Comparison of ENCODE assay signal across 10 mouse cellular contexts in the genomic region with DNA sequence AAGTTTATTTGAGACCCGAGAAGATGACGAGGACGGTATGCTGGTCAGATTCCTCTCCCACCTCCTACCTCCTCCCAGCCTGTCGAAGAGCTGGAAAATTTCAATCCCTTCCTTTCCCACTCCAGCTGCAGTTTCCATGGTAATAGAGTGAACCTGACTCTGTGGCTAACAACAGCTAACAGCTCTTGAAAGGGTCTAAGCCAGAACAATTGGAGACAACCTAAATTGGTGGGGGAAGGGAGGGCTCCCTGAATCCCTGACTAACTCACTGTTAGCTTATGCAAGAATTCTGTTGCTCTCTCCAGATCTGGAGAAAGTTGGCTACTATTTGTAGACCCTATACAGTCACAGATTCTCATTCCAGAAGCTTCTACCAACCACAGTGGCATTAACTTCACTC. TPM values are rescaled to one million over a fixed set of nuclear protein-coding genes. Genes with fewer than 3 reads are reported as not detected.
DNase-seq lines count a peak whose midpoint lies in the region; ATAC-seq and TF ChIP-seq lines count a peak whose summit lies in the region.
"Had no signal": no experiment of that assay in that cellular context is flagged by ENCODE, and none has a peak within 500 bp of the region (broad histone marks: within the 10 kb centered on the region; RNA-seq: fewer than 3 reads in every experiment).

No protein-coding gene starts in this region.

- H3K36me3 ChIP-seq in lung, embryonic 14.5 days (ENCODE audit: insufficient read depth) = no peaks in the 10 kb centered on the region
- no peaks in the 10 kb centered on the region for H3K36me3 ChIP-seq in forebrain, embryonic 10.5 days (replicated peaks)
- H3K36me3 ChIP-seq in limb, embryonic 10.5 days = peaks cover 25% of the 10 kb centered on the region

- no peak for TF ChIP-seq POLR2A in lung, adult 2 months (IDR thresholded peaks at IDR 0.05; ENCODE audit: borderline replicate concordance, extremely low read depth, low read depth, low read length)

- no peak overlapping the region for H3K4me2 ChIP-seq in lung, embryonic 14.5 days

- no peak for TF ChIP-seq CTCF in lung, embryonic 14.5 days (IDR thresholded peaks at IDR 0.05; ENCODE audit: low read depth)
- no peak for TF ChIP-seq CTCF in lung, adult 2 months (IDR thresholded peaks at IDR 0.05; ENCODE audit: insufficient read depth, low read length)

- peak; percentile 71 for ATAC-seq in lung, embryonic 14.5 days (ENCODE audit: insufficient read depth)

- no peaks in the 10 kb centered on the region for H3K4me1 ChIP-seq in lung, embryonic 14.5 days (ENCODE audit: insufficient read depth)
- no peaks in the 10 kb centered on the region for H3K4me1 ChIP-seq in lung, adult 2 months (ENCODE audit: control insufficient read depth, insufficient read depth, low read length)
- peaks cover 47% of the 10 kb centered on the region for H3K4me1 ChIP-seq in forebrain, embryonic 10.5 days
- H3K4me1 ChIP-seq in limb, embryonic 10.5 days = peaks cover 45% of the 10 kb centered on the region

- H3K27ac ChIP-seq in lung, embryonic 14.5 days (ENCODE audit: low read depth) = no peak overlapping the region
- H3K27ac ChIP-seq in forebrain, embryonic 10.5 days = peak overlapping the region; percentile 62
- peak overlapping the region; percentile 71 for H3K27ac ChIP-seq in limb, embryonic 10.5 days
- H3K27ac ChIP-seq: macrophage had no signal

- no peaks in the 10 kb centered on the region for H3K9me3 ChIP-seq in lung, embryonic 14.5 days (ENCODE audit: low read depth, low read length)
- H3K9me3 ChIP-seq in forebrain, embryonic 10.5 days = no peaks in the 10 kb centered on the region
- H3K9me3 ChIP-seq in limb, embryonic 10.5 days (replicated peaks) = no peaks in the 10 kb centered on the region

- intact Hi-C loops in gastrocnemius, postnatal 14 days (cut with DNase I; ENCODE audit: low total_unique reads) = no loop called here

- DNase-seq in lung, embryonic 14.5 days = peak; percentile 47
- no peak for DNase-seq in lung, adult 2 months
- peak; percentile 43 for DNase-seq in forebrain, embryonic 10.5 days (ENCODE audit: extremely low spot score, low spot score)
- no peak for DNase-seq in limb, embryonic 10.5 days (ENCODE audit: low spot score)
- peak; percentile 66 for DNase-seq in retina, embryonic 14.5 days (ENCODE audit: low spot score)
- no peak for DNase-seq in gastrocnemius, postnatal 14 days
- DNase-seq in kidney, adult 8-10 months = no peak
- no peak for DNase-seq in testis, postnatal 14 days (ENCODE audit: low spot score)
- DNase-seq: cerebellum, adult 18-20 months had no signal

- no peak overlapping the region for H3K9ac ChIP-seq in lung, embryonic 14.5 days

- no peak overlapping the region for H3K4me3 ChIP-seq in lung, embryonic 14.5 days (ENCODE audit: low read depth, low read length)
- H3K4me3 ChIP-seq in lung, adult 2 months (replicated peaks; ENCODE audit: extremely low read depth, low read depth, low read length) = no peak overlapping the region
- H3K4me3 ChIP-seq in forebrain, embryonic 10.5 days = 0 out of 2 replicates have a peak overlapping the region, but pooled peaks have one; percentile 3
- no peak overlapping the region for H3K4me3 ChIP-seq in limb, embryonic 10.5 days

- WGBS in lung, embryonic 14.5 days = 17% methylated on average over 4 of the region's 4 CpGs
- 30% methylated on average over 4 of the region's 4 CpGs for WGBS in lung, adult 2 months
- 9% methylated on average over 4 of the region's 4 CpGs for WGBS in forebrain, embryonic 10.5 days
- WGBS in limb, embryonic 10.5 days = 23% methylated on average over 4 of the region's 4 CpGs

- H3K27me3 ChIP-seq in lung, embryonic 14.5 days (ENCODE audit: insufficient read depth, low read length) = no peaks in the 10 kb centered on the region
- no peaks in the 10 kb centered on the region for H3K27me3 ChIP-seq in forebrain, embryonic 10.5 days (ENCODE audit: poor library complexity, severe bottlenecking)
- no peaks in the 10 kb centered on the region for H3K27me3 ChIP-seq in limb, embryonic 10.5 days (ENCODE audit: low read depth, poor library complexity, severe bottlenecking)

RNA-seq across cellular contexts. Expression of a gene that starts 23.1 kb away (rescaled TPM):
- 5.8 and 6.2 TPM in 2 replicates for polyA plus RNA-seq in lung, embryonic 14.5 days (2014; fragmentation: Nextera tagmentation; extraction: Ambion mirVana)
- polyA plus RNA-seq in lung, adult 2 months (2012; rRNA removed) = 0.04 TPM in 1 of 2 replicates, not detected in the other
- 7.4 and 7.9 TPM in 2 replicates for polyA plus RNA-seq in forebrain, embryonic 10.5 days (2016; fragmentation: Nextera tagmentation; extraction: Ambion mirVana)
- 25.1 and 25.4 TPM in 2 replicates for polyA plus RNA-seq in limb, embryonic 10.5 days (2016; fragmentation: Nextera tagmentation; extraction: Ambion mirVana)
- 1 to 10 TPM; 1.8 to 2.0 TPM for total RNA-seq in gastrocnemius, postnatal 14 days (2021)
- polyA plus RNA-seq: macrophage had no signal

RNA-seq across cellular contexts. Expression of a gene that starts 23.2 kb away (rescaled TPM):
- 173 and 179 TPM in 2 replicates for polyA plus RNA-seq in lung, embryonic 14.5 days (2014; fragmentation: Nextera tagmentation; extraction: Ambion mirVana)
- polyA plus RNA-seq in lung, adult 2 months (2012; rRNA removed) = 3.1 and 5.4 TPM in 2 replicates
- 89.4 and 101 TPM in 2 replicates for polyA plus RNA-seq in forebrain, embryonic 10.5 days (2016; fragmentation: Nextera tagmentation; extraction: Ambion mirVana)
- polyA plus RNA-seq in limb, embryonic 10.5 days (2016; fragmentation: Nextera tagmentation; extraction: Ambion mirVana) = 378 and 427 TPM in 2 replicates
- total RNA-seq in gastrocnemius, postnatal 14 days (2021) = 10 to 100 TPM; 75.6 to 83.0 TPM
- polyA plus RNA-seq: macrophage had no signal

RNA-seq across cellular contexts. Expression of a gene that starts 57.2 kb away (rescaled TPM):
- polyA plus RNA-seq in lung, embryonic 14.5 days (2014; fragmentation: Nextera tagmentation; extraction: Ambion mirVana) = 3.2 and 3.6 TPM in 2 replicates
- 0.17 and 0.66 TPM in 2 replicates for polyA plus RNA-seq in lung, adult 2 months (2012; rRNA removed)
- polyA plus RNA-seq in forebrain, embryonic 10.5 days (2016; fragmentation: Nextera tagmentation; extraction: Ambion mirVana) = 0.12 and 0.39 TPM in 2 replicates
- polyA plus RNA-seq in limb, embryonic 10.5 days (2016; fragmentation: Nextera tagmentation; extraction: Ambion mirVana) = 2.7 and 3.8 TPM in 2 replicates
- total RNA-seq in gastrocnemius, postnatal 14 days (2021) = 10 to 100 TPM; 48.7 to 49.3 TPM
- polyA plus RNA-seq: macrophage had no signal

Comparison
In these comparisons a context has a peak if more than half of its experiments do, and no peak if none do; other contexts are left out.
1. DNase-seq: peak in lung, embryonic 14.5 days (single experiment), forebrain, embryonic 10.5 days (single experiment) and retina, embryonic 14.5 days (single experiment); none in lung, adult 2 months (single experiment), limb, embryonic 10.5 days (single experiment), gastrocnemius, postnatal 14 days (single experiment), kidney, adult 8-10 months (0 of 2) and testis, postnatal 14 days (single experiment).
2. RNA of a gene that starts 23.2 kb away (polyA plus RNA-seq): 378 to 427 TPM in limb, embryonic 10.5 days, 173 to 179 TPM in lung, embryonic 14.5 days and 89.4 to 101 TPM in forebrain, embryonic 10.5 days; 3.1 to 5.4 TPM in lung, adult 2 months; every median in the first group is over 10 times any median in the second.